Mouse (Mus musculus) megakaryocyte-erythroid progenitor cell, adult 5-6 weeks (primary cell): ENCODE measurements around the gene Nfasc. TPM values are rescaled to one million over a fixed set of nuclear protein-coding genes. Genes with fewer than 3 reads are reported as not detected.
A peak's percentile ranks its signal among the peaks of the same experiment; 100 is the strongest.

Source experiments
- ATAC-seq: replicated peaks from 2 replicates; pipeline ENCODE4 v1.8.0; 2016; ENCODE audit warnings: mild to moderate bottlenecking, inconsistent platforms; ENCODE audit not compliant: severe bottlenecking, poor library complexity, low FRiP score, low TSS enrichment
- total RNA-seq, 2 experiments: library from RNA; stranded (forward) in 1 of 2; stranded (reverse) in 1 of 2; fragments of 200-1000, 215-1000 nt in 1 of 2; fragments of >200 nt in 1 of 2; fragmentation: Nextera tagmentation in 1 of 2; gene quantifications; 2 replicates each; pipeline ENCODE4 v1.2.3; 2014 to 2017

Gene Nfasc
- total RNA-seq, 2 experiments from 2014 or later: 0.02 TPM; not detected in 1

- no peak for ATAC-seq
Observed at GRCm38 (mm10) chr1:132523048-132523447, 218.5 kb downstream of the Nfasc start.

GRCm38 (mm10) chr1:132520764-132521163 is 220.8 kb downstream of the Nfasc start:
- ATAC-seq: peak; percentile 78

GRCm38 (mm10) chr1:132519734-132520133 is 221.9 kb downstream of the Nfasc start:
- ATAC-seq: no peak

- no peak for ATAC-seq
Observed at GRCm38 (mm10) chr1:132518621-132519020, 223.0 kb downstream of the Nfasc start.

GRCm38 (mm10) chr1:132516776-132517175 is 224.8 kb downstream of the Nfasc start:
- ATAC-seq: no peak

- ATAC-seq: no peak
Observed at GRCm38 (mm10) chr1:132515339-132515738, 226.3 kb downstream of the Nfasc start.

Other genes with a start within 250 kb of the Nfasc start
- gene Tmem81, start 235.6 kb downstream of the Nfasc start, total RNA-seq (2014; fragmentation: Nextera tagmentation): 8.0 and 11.4 TPM in 2 replicates
- gene Tmem81, start 235.6 kb downstream of the Nfasc start, total RNA-seq (2017): 2.3 and 7.4 TPM in 2 replicates
- gene Cntn2, start 198.5 kb downstream of the Nfasc start, total RNA-seq (2014; fragmentation: Nextera tagmentation): not detected in 2 replicates
- gene Cntn2, start 198.5 kb downstream of the Nfasc start, total RNA-seq (2017): not detected in 2 replicates
- not detected in 2 replicates for gene Lrrn2, start 138.5 kb upstream of the Nfasc start, total RNA-seq (2014; fragmentation: Nextera tagmentation)
- not detected in 2 replicates for gene Lrrn2, start 138.5 kb upstream of the Nfasc start, total RNA-seq (2017)